Mouse (Mus musculus) ES-E14 (cell line): ENCODE data around the gene Gm10271. TPM values are rescaled to one million over a fixed set of nuclear protein-coding genes. Genes with fewer than 3 reads are reported as not detected.

Source experiments
- DNase-seq: peaks from one replicate; pipeline ENCODE4 v3.0.0-alpha.2; 2013; ENCODE audit warnings: low read depth, low spot score
- H3K27ac ChIP-seq: 2 replicates; pipeline ENCODE4 v1.5.1; 2012; ENCODE audit warnings: low read depth, mild to moderate bottlenecking, low read length, moderate library complexity, mixed read lengths; ENCODE audit not compliant: poor library complexity, insufficient read depth, severe bottlenecking
- H3K36me3 ChIP-seq: 2 replicates; pipeline ENCODE4 v1.6.1; 2012; ENCODE audit warnings: mild to moderate bottlenecking, low read length, moderate library complexity, mixed read lengths; ENCODE audit not compliant: control insufficient read depth, poor library complexity, insufficient read depth, severe bottlenecking
- H3K4me1 ChIP-seq, 2 experiments: fragments of 150-350 bp in 1 of 2; sonication (generic) in 1 of 2; 2 replicates each; pipeline ENCODE4 v1.6.1; 2012; ENCODE audit warnings: low read length in 2 of 2, mild to moderate bottlenecking in 1 of 2, mixed read lengths in 1 of 2; ENCODE audit not compliant: control insufficient read depth in 2 of 2, insufficient read depth in 2 of 2, poor library complexity in 1 of 2
- H3K4me3 ChIP-seq, 2 experiments: fragments of 150-350 bp in 1 of 2; sonication (generic) in 1 of 2; 2 replicates each; pipeline ENCODE4 v1.5.1; 2012; ENCODE audit warnings: low read length in 2 of 2, low read depth in 1 of 2, mild to moderate bottlenecking in 1 of 2, mixed read lengths in 1 of 2; ENCODE audit not compliant: insufficient read depth in 1 of 2, poor library complexity in 1 of 2, severe bottlenecking in 1 of 2
- H3K9ac ChIP-seq: 2 replicates; pipeline ENCODE4 v1.6.1; 2012; ENCODE audit warnings: low read depth, mild to moderate bottlenecking, low read length, mixed read lengths; ENCODE audit not compliant: poor library complexity, insufficient read depth, severe bottlenecking
- H3K9me3 ChIP-seq: fragments of 150-350 bp; sonication (generic); 2 replicates; pipeline ENCODE4 v1.6.1; 2012; ENCODE audit warnings: low read depth, mild to moderate bottlenecking, low read length; ENCODE audit not compliant: control insufficient read depth, insufficient read depth
- CHD2 ChIP-seq: IDR thresholded peaks from 2 replicates; pipeline ENCODE4 v1.6.1; 2014; ENCODE audit warnings: mild to moderate bottlenecking, low read depth, low read length, inconsistent platforms
- HCFC1 ChIP-seq: IDR thresholded peaks from 2 replicates; pipeline ENCODE4 v1.6.1; 2012; ENCODE audit warnings: low read length, inconsistent platforms, borderline replicate concordance; ENCODE audit not compliant: insufficient read depth
- MAFK ChIP-seq: IDR thresholded peaks from 2 replicates; pipeline ENCODE4 v1.6.1; 2014; ENCODE audit warnings: mild to moderate bottlenecking, low read depth, low read length, inconsistent platforms; ENCODE audit not compliant: insufficient read depth
- ZC3H11A ChIP-seq: IDR thresholded peaks from 2 replicates; pipeline ENCODE4 v1.6.1; 2012; ENCODE audit warnings: low read depth, mild to moderate bottlenecking, inconsistent platforms, low read length, borderline replicate concordance
- ZNF384 ChIP-seq: IDR thresholded peaks from 2 replicates; pipeline ENCODE4 v1.6.1; 2012; ENCODE audit warnings: low read depth, low read length, inconsistent platforms
- in situ Hi-C, 2 experiments: fragments of 600-800 bp; cut with MboI; formaldehyde crosslinking; loops; one replicate each; pipeline ENCODE4 v1.15.1; 2025; ENCODE audit warnings: low sequenced_read_pairs in 2 of 2, inconsistent platforms in 1 of 2; ENCODE audit not compliant: unreplicated experiment in 2 of 2
- total RNA-seq: library from RNA; depleted of rRNA; stranded (reverse); fragments of 300-350 nt; gene quantifications from 2 replicates; pipeline ENCODE4 v1.2.3, GENCODE M21; 2012

Gene Gm10271
- total RNA-seq, 1 experiment = not detected

DNA sequence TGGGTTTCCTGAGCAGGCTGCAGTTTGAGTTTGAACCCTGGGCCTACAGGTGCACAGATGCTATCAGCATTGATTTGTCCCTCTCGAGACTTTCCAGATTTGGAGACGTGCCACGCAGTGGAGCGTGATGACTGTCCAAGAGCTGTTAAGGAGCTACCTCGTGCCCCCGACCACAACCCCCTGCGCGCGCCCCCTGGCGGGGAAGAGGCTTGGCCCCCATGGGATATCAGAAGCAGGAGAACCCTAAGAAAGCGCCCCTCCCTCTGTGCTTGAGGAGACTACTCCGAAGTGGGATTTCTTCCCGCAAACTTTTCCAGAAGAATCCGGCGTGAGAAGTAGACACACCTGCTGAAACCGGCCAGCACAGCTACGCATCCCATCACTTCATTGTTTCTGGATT, 9.6 kb downstream of the Gm10271 start:
- in situ Hi-C loops = no loop called here
- H3K4me1 ChIP-seq = no peaks in the 10 kb centered on the region
- H3K36me3 ChIP-seq = no peaks in the 10 kb centered on the region
- no peak overlapping the region for H3K27ac ChIP-seq
- H3K4me3 ChIP-seq = no peak overlapping the region
- TF ChIP-seq CHD2 (no peak), ZC3H11A (no peak), MAFK (no peak), ZNF384 (no peak), HCFC1 (no peak)
- DNase-seq = no peak
- no peaks in the 10 kb centered on the region for H3K9me3 ChIP-seq
- no peak overlapping the region for H3K9ac ChIP-seq

DNA sequence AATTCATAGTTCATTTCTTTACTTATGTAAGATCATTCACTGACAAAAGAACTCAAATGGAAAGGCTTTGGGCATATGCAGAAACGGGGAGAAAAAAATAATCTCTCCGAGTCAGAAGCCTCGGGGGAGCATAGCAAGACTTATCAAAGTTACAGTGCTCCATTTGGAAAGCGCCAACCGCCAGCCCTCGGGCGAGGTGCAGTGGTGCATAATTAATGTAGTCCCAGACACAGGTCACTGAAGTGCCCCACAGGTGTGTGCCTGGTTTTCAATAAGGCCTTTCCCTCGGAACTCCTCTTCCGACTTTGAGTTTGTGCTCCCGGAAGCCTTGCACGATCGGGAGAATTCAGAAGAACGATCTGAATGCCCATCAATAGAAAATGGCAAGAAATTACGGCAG, 10.3 kb downstream of the Gm10271 start:
- Histone ChIP-seq H3K9me3 (no peaks in the 10 kb centered on the region), H3K4me3 (no peak overlapping the region), H3K9ac (no peak overlapping the region), H3K36me3 (no peaks in the 10 kb centered on the region), H3K27ac (no peak overlapping the region), H3K4me1 (peaks cover 0 to 2% of the 10 kb centered on the region in 2 experiments; a peak in 1 of 4 replicates)
- DNase-seq = no peak
- in situ Hi-C loops = no loop called here
- TF ChIP-seq HCFC1 (no peak), CHD2 (no peak), ZNF384 (no peak), ZC3H11A (no peak), MAFK (no peak)

DNA sequence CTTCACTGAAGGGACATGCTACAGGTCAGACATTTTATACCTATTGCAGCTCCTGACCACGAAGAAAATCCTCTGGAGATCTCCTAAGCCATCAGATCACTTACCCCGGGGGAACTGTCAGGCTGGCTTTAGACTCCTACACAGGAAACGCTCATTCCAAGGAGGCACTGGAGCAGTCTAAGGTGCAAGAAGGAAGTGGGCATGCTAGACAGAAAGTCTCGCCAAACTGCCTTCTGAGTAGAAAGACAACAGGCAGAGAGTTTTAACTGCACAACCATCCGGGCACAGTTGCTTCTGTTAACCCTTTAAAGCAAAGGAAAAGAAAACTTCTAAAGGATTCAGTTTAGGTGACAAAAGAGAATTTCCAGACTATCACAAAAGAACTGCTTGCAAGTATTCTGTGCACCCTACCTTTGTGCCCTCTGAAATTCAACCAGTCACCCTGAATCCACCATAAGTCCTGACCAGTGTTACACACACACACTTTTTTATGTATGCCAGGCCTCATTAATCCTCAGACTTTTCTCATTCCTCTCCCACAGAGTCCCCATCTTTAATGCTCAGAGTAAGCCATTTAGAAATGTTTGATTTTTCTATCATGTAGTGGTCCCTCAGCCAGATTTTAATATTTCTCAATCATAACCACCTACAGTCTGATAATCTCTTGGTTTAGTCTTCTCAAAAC, 14.4 kb downstream of the Gm10271 start:
- TF ChIP-seq HCFC1 (no peak), ZC3H11A (no peak), MAFK (no peak), CHD2 (no peak), ZNF384 (no peak)
- in situ Hi-C loops = no loop called here
- peaks cover 0 to 6% of the 10 kb centered on the region in 2 experiments; a peak in 1 of 4 replicates for H3K4me1 ChIP-seq
- no peaks in the 10 kb centered on the region for H3K36me3 ChIP-seq
- DNase-seq = no peak
- no peak overlapping the region for H3K9ac ChIP-seq
- H3K9me3 ChIP-seq = no peaks in the 10 kb centered on the region
- no peak overlapping the region for H3K4me3 ChIP-seq
- H3K27ac ChIP-seq = no peak overlapping the region

DNA sequence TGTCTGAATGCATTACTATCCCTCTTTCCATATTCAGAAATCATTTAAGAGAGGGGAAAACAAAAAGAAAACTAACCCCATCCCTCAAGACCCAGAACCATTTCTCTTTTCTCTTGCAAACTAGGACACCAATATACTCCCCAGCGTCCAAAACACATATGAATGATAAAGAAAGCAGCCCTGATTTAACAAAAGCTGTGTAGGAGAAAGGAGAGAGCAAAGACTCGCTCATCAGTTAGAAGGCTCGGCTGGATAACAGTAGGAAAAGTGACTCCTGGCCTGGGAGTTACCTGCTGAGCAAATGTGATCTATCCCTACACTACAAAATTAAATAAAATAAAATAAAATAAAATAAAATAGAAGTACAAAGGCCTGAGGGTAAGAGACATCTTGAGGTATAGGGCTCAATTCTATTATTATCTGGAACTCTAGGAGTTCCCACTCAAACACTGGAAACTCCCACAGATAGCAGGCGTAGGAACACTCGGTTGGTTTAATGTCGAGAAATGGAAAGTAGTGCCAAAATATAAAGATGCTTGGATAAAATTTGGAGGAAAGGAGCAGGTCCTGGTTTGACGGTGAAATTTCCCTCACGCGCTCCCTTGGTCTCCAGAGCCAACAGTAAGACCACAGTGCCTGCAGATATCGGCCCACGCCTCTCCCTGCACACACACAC, 15.8 kb downstream of the Gm10271 start:
- H3K4me3 ChIP-seq = no peak overlapping the region
- no peaks in the 10 kb centered on the region for H3K9me3 ChIP-seq
- no peak overlapping the region for H3K27ac ChIP-seq
- no peak for DNase-seq
- in situ Hi-C loops = no loop called here
- no peak for TF ChIP-seq ZNF384
- no peak for TF ChIP-seq HCFC1
- no peak for TF ChIP-seq ZC3H11A
- TF ChIP-seq MAFK = no peak
- no peak for TF ChIP-seq CHD2
- no peak overlapping the region for H3K9ac ChIP-seq
- no peaks in the 10 kb centered on the region for H3K36me3 ChIP-seq
- peaks cover 0 to 6% of the 10 kb centered on the region in 2 experiments; a peak in 1 of 4 replicates for H3K4me1 ChIP-seq
